Mouse (Mus musculus): ENCODE measurements around the gene Gm28557. TPM values are rescaled to one million over a fixed set of nuclear protein-coding genes. Genes with fewer than 3 reads are reported as not detected.
"Not testable (repeated sequence)": the region's sequence is repeated elsewhere in the genome, so short reads cannot be mapped to it uniquely, and the experiment has no call there.

The Gm28557 gene
- total RNA-seq (2021), result 1 to 10 TPM; 2.9 to 3.0 TPM

DNA sequence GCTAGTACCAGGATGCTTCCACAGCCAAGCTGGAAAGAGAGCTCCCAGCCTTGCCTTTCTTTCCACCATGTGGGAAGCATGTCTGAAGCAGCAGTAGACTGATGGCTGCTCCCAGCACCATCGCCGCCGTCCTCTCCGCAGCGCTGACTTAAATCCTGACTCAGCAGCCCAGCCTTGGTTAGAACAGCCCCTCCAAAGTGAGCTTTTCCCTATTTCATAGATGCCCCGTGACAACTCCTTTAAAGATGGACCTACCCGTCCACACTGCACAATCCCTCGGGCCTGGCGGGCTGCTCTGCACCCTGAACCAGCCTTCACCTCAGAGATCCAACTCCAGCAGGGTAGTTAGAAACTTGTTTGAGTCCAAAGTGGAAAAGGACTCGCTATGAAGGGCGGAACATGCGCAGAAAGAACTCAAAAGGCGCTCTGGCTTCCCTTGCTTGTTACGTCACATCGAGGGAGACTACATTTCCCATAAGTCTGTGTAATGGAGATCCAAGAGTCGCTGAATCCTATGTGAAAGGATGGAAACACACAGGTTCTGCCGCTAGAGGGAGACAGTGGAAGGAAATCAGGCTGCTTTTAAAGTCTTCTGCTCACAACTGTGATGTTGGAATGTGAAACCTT, at the start of gene Gm28557:
Gene Gm28557 (minus strand): TSS at position 411 of the 627 bp plus-strand sequence.
- DNase-seq, result peak; percentile 83 to 87
- intact Hi-C loops (cut with DNase I), result loop anchor here (1.0 to 10.0 kb wide), 6 partner anchors 27 to 736 kb away; partner anchors contain the start of gene Rsl1

DNA sequence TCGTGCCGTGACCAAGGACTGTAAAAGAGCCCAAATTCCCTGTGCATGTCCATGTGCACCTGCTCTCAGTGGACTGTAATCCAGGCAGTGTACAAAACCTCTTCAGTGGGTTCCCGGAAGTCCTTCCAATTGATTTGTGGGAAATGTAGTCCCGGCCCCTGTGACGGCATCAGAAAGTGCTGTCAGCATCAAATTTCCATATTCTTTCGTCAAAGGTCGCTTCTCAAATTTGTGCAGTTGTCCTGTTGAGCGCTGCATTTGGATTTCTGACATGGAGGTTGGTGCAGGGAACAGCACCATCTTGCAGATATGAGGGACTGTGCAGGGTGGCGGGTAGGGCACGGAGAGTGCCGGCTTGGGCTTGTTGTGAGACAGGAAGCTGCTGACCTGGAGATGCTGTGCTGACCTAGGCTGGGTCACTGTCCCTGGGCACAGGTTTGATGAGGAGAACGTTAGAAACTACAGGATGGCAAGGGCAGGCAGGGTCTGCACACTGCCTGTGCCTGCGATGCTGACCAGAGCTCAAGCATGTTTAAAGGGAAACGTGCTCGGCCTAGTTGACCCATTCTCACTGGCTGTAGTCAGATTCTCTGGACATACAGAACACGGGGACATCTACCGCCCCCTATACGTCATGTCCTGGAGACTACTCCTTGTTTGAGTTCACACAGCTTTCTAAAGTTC, 19.8 kb upstream of the Gm28557 start:
- intact Hi-C loops (cut with DNase I), result loop anchor here (2.0 to 10.0 kb wide), 6 partner anchors 64 to 597 kb away; partner anchors contain the start of genes Zfp455, Zfp457, Zfp65 and Zfp712
- DNase-seq, result peak; percentile 80

DNA sequence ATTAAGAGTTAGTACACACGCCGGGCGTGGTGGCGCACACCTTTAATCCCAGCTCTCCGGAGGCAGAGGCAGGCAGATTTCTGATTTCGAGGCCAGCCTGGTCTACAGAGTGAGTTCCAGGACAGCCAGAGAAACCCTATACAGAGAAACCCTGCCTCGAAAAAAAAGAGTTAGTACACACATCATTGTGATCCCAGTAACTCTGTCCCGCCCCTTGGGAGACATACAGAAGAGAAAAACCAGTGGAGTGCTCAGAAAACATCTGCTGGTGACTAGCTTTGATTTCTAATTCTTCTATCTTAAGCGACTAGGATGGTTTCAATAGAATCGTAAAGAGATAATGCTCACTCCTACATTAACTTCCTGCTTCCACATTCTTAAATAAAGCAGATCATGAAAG, 19.1 kb upstream of the Gm28557 start:
- not testable (repeated sequence) for DNase-seq
- intact Hi-C loops (cut with DNase I), result loop anchor here (5.0 to 10.0 kb wide), 5 partner anchors 65 to 597 kb away; partner anchors contain the start of genes Zfp455, Zfp457 and Zfp65

GRCm38 (mm10) chr13:67124460-67124859, 16.1 kb upstream of the Gm28557 start:
- intact Hi-C loops (cut with DNase I), result loop anchor here (10.0 kb wide), 1 partner anchor 600 kb away; the partner anchor contains the start of gene Zfp65

GRCm38 (mm10) chr13:67121360-67121759, 13.0 kb upstream of the Gm28557 start, which contains the start of gene Zfp759:
TSS of gene Zfp759 (plus strand) at chr13:67121660.
- intact Hi-C loops (cut with DNase I), result loop anchor here (10.0 kb wide), 1 partner anchor 603 kb away; the partner anchor contains the start of gene Zfp65
- DNase-seq, result not testable (repeated sequence)

More at GRCm38 (mm10) chr13:67124460-67124859, 16.1 kb upstream of the Gm28557 start:
- DNase-seq, result no peak

DNA sequence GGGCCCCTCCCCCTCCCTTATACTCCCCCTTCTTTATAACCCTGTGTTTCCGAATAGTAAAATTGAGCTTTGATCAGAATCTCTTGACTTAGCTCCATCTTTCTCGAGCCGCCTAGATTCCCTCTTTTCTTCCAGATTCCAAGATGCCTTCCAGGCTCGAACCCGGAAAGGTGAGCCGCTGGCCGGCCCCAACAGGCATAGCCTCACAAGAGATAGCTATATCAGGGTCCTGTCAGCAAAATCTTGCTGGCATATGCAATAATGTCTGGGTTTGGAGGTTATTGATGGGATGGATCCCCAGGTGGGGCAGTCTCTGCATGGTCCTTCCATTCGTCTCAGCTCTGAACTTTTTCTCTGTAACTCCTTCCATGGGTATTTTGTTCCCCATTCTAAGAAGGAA, 7.8 kb upstream of the Gm28557 start, which contains the start of gene Rslcan18:
Gene Rslcan18 (minus strand): TSS at position 101 of the 400 bp plus-strand sequence.
- intact Hi-C loops (cut with DNase I); DNase-seq: not testable (repeated sequence)

- intact Hi-C loops (cut with DNase I), result no loop called here
- no peak for DNase-seq
Measured at GRCm38 (mm10) chr13:67113287-67113686, 4.9 kb upstream of the Gm28557 start.

DNA sequence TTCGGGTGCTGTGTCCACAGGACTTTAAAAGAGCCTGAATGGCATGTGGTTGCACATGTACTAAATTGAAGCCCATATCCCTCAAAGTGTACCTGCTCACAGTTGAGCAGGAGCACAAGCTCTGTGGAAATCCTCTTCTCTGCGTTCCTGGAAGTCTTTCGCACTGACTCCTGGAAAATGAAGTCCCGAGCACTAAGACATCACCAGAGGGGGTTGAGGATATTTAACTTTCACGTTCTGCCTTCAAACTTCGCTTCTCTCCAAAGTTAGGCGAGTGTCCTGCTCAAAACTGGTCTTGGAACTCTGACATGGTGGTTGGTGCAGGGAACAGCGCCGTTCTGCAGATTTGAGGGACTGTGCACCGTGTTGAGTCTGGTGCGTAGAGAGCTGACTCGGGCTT, 3.7 kb upstream of the Gm28557 start:
- intact Hi-C loops (cut with DNase I), result no loop called here
- DNase-seq, result peak in 1 of 2 experiments; percentile 15

GRCm38 (mm10) chr13:67108821-67109206, 410 bp upstream of the Gm28557 start:
- DNase-seq, result peak in 1 of 2 experiments; percentile 27
- intact Hi-C loops (cut with DNase I), result loop anchor here (1.0 to 10.0 kb wide), 6 partner anchors 28 to 736 kb away; partner anchors contain the start of gene Rsl1

- intact Hi-C loops (cut with DNase I), result loop anchor here (1.0 to 10.0 kb wide), 6 partner anchors 26 to 737 kb away; partner anchors contain the start of gene Rsl1
- no peak for DNase-seq
Measured at GRCm38 (mm10) chr13:67107681-67108080, 723 bp downstream of the Gm28557 start.

DNA sequence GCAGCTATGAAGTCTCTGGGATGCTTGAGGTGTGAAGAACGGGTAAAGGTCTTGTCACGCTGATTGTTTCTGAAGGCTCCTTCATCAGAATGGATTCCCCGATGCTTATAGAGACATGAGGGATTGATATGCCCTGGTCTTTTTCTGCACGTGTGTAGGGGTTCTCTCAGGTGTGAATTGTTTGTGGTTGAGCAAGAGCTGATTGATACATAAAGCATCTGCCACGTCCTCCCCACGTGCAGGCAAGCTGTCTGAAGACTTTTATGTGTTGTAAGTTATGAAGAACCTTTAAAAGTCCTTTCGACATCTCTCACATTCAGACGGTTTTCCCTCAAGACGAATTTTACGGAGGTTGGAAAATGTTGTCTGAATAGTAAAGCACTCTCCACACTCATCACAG, 10.5 kb downstream of the Gm28557 start, which contains the start of gene Zfp708:
Gene Zfp708 (minus strand): TSS at position 101 of the 400 bp plus-strand sequence.
- no peak for DNase-seq
- intact Hi-C loops (cut with DNase I), result no loop called here

DNA sequence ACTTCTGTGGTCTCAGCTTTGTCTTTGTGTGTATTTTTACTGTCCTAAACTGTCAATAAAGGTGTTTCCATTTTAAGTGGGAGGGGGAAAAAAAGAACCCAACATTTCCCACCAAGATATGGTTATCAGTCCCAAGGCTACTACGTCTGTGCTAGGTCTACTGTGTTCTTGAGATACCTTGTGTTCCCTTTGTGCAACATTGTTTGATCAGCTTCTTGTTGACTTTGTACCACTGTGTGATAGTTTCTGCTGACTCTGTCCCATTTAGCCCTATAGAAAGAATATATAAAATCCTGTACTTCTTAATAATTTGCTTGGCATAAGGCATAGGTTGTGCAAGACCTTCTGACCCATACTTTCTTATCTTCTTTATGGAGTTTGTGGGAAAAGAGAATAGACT, 18.2 kb downstream of the Gm28557 start:
- intact Hi-C loops (cut with DNase I), result no loop called here
- no peak for DNase-seq

DNA sequence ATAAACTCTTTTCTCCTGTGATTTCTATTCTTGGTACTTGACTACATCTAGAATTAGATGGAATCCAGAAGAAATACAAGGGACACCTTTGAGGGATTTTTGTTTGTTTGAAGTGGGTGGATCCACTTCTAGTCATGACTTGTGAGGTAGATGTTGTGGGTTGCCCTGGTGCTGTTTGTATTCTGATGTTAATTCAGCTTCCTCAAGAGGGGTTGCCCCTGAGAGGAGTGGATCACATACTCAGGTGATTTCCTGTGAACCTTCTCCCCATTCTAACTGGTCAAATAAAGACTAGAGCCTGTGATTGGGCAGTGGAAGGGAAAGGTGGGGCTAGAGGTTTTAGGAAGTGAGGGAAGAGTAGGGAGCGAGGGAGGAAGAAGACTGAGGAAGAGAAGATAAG, 26.5 kb downstream of the Gm28557 start:
- DNase-seq, result no peak
- intact Hi-C loops (cut with DNase I), result loop anchor here (1.0 to 5.0 kb wide), 3 partner anchors 22 to 150 kb away; partner anchors contain the start of gene Gm28557

DNA sequence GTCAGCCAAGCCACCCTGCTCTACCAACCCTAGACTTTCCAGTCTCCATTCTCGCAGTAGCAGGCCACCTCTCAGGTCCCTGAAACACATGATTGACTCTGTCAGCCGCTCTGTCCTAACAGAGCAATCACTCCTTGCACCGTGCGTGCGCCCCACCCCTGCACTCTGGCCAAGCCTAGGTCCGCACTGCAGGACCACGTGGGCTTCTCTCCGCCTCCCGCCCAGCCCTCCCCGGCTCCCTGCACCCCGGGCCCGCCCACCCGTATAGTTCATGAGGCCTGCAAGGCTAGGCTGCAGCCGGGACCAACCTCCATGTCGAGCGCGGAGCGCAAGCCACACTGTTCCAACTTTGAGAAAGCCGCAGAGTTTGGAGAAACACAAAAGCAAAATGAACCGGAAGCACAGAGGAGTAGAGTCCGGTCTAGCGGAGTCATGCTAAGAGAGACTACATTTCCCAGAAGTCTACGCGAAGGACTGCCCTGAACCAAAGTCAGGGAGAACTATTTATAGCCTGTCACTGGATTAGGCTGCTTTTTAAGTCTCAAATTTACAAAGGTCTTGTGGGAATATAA, 27.2 kb downstream of the Gm28557 start:
- DNase-seq, result peak; percentile 74 to 81
- intact Hi-C loops (cut with DNase I), result loop anchor here (1.0 to 5.0 kb wide), 3 partner anchors 21 to 149 kb away; partner anchors contain the start of gene Gm28557

GRCm38 (mm10) chr13:67077244-67077643, 31.2 kb downstream of the Gm28557 start:
- no peak for DNase-seq
- intact Hi-C loops (cut with DNase I), result no loop called here

DNA sequence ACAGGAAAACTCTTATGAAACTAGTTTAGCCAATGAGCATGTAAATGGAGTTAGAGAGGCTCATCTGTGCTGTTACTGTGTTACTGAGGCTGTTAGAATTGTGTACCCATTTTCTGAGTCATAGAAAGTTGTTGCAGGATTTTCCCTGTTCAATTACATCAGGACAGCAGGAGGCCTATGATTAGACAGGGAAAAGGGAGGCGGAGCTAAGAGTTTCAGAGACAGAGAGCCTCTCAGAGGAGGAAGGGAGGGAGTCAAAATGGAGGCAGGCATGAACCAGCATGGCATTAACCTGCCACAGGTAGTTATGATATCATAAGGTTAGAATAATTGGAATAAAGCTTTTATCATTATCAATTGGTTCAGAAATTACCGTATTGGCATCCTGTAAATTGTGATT, 35.6 kb downstream of the Gm28557 start:
- DNase-seq, result no peak
- intact Hi-C loops (cut with DNase I), result no loop called here

- intact Hi-C loops (cut with DNase I), result no loop called here
- DNase-seq, result no peak
Measured at GRCm38 (mm10) chr13:67065386-67065785, 43.0 kb downstream of the Gm28557 start.

DNA sequence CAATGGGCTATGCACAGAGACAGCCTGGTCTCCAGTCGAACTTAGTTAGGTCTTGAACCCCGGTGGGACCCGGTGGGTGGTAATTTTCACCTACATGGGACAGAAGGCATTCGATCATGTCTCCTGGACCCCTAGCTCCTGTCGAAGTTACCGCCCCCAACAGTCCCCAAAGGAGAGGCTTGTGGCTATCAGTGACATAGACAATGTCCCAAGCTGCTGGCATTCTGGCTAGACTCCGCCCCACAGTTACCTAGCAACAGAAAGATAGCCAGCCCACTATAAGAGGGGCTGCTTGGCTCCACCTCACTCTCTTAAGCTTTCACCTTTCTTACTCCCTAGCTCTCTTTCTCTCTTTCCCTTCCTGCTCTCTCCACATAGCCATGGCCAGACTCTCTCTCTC, 46.0 kb downstream of the Gm28557 start:
- intact Hi-C loops (cut with DNase I), result no loop called here

GRCm38 (mm10) chr13:67060786-67061358, 47.5 kb downstream of the Gm28557 start, which contains the start of gene Zfp712:
TSS of gene Zfp712 (minus strand) at chr13:67061170.
- intact Hi-C loops (cut with DNase I), result loop anchor here (1.0 to 2.0 kb wide), 2 partner anchors 20 to 68 kb away; no protein-coding TSS in a partner anchor

More for the DNA sequence above, 46.0 kb downstream of the Gm28557 start:
- no peak for DNase-seq

More at GRCm38 (mm10) chr13:67060786-67061358, 47.5 kb downstream of the Gm28557 start, which contains the start of gene Zfp712:
- peak; percentile 92 to 94 for DNase-seq
